In genomic region chr3:57287854-57288720, GRCm38 (mm10) we compare ENCODE assay signal across 10 mouse cellular contexts. TPM values are rescaled to one million over a fixed set of nuclear protein-coding genes. Genes with fewer than 3 reads are reported as not detected.
A peak's percentile ranks its signal among the peaks of the same experiment; 100 is the strongest.
DNase-seq lines count a peak whose midpoint lies in the region; ATAC-seq and TF ChIP-seq lines count a peak whose summit lies in the region.
"Had no signal": no experiment of that assay in that cellular context is flagged by ENCODE, and none has a peak within 500 bp of the region (broad histone marks: within the 10 kb centered on the region; RNA-seq: fewer than 3 reads in every experiment).

No protein-coding gene starts in this region.

- H3K9ac ChIP-seq in embryonic facial prominence, embryonic 12.5 days, result no peak overlapping the region
- no peak overlapping the region for H3K9ac ChIP-seq in embryonic facial prominence, embryonic 15.5 days
- no peak overlapping the region for H3K9ac ChIP-seq in liver, embryonic 16.5 days (ENCODE audit: low read depth, low read length)

- WGBS in embryonic facial prominence, embryonic 12.5 days, result 47% methylated on average over 7 of the region's 7 CpGs
- WGBS in embryonic facial prominence, embryonic 10.5 days, result 48% methylated on average over 7 of the region's 7 CpGs
- WGBS in embryonic facial prominence, embryonic 15.5 days, result 51% methylated on average over 7 of the region's 7 CpGs
- WGBS in liver, embryonic 16.5 days (ENCODE audit: insufficient replicate concordance), result 21% methylated on average over 7 of the region's 7 CpGs

- ATAC-seq in embryonic facial prominence, embryonic 12.5 days (ENCODE audit: insufficient number of reproducible peaks, insufficient read depth, low FRiP score, low TSS enrichment), result no peak
- ATAC-seq in embryonic facial prominence, embryonic 15.5 days (ENCODE audit: insufficient number of reproducible peaks, low FRiP score, low TSS enrichment, low read depth), result no peak
- ATAC-seq in liver, embryonic 16.5 days (ENCODE audit: low read depth), result 0 out of 2 replicates have a peak, but pooled peaks have one; percentile 27
- ATAC-seq: Patski had no signal

- H3K4me3 ChIP-seq in embryonic facial prominence, embryonic 12.5 days, result no peak overlapping the region
- H3K4me3 ChIP-seq in embryonic facial prominence, embryonic 10.5 days, result no peak overlapping the region
- H3K4me3 ChIP-seq in left cerebral cortex, adult 2 months, result no peak overlapping the region
- H3K4me3 ChIP-seq in embryonic facial prominence, embryonic 15.5 days (replicated peaks), result no peak overlapping the region
- H3K4me3 ChIP-seq in liver, embryonic 16.5 days (ENCODE audit: low read depth, low read length), result no peak overlapping the region

- no peaks in the 10 kb centered on the region for H3K4me1 ChIP-seq in embryonic facial prominence, embryonic 12.5 days
- H3K4me1 ChIP-seq in embryonic facial prominence, embryonic 10.5 days, result 0 out of 2 replicates have a peak, but pooled peaks cover 3% of the 10 kb centered on the region
- H3K4me1 ChIP-seq in embryonic facial prominence, embryonic 15.5 days, result no peaks in the 10 kb centered on the region
- H3K4me1 ChIP-seq in liver, embryonic 16.5 days (ENCODE audit: control insufficient read depth, low read depth, low read length), result peaks cover 2% of the 10 kb centered on the region

- intact Hi-C loops in left cerebral cortex, adult 2 months (cut with DNase I), result no loop called here
- intact Hi-C loops in left cerebral cortex, postnatal 10 days (cut with DNase I), result no loop called here

- no peak overlapping the region for H3K4me2 ChIP-seq in embryonic facial prominence, embryonic 12.5 days (replicated peaks)
- no peak overlapping the region for H3K4me2 ChIP-seq in embryonic facial prominence, embryonic 15.5 days (replicated peaks)
- no peak overlapping the region for H3K4me2 ChIP-seq in liver, embryonic 16.5 days (ENCODE audit: low read depth, low read length)

- H3K9me3 ChIP-seq in embryonic facial prominence, embryonic 12.5 days, result no peaks in the 10 kb centered on the region
- H3K9me3 ChIP-seq in embryonic facial prominence, embryonic 10.5 days, result no peaks in the 10 kb centered on the region
- H3K9me3 ChIP-seq in embryonic facial prominence, embryonic 15.5 days (replicated peaks), result no peaks in the 10 kb centered on the region
- no peaks in the 10 kb centered on the region for H3K9me3 ChIP-seq in liver, embryonic 16.5 days (replicated peaks; ENCODE audit: control insufficient read depth, low read length)

- DNase-seq in embryonic facial prominence, embryonic 10.5 days (ENCODE audit: low spot score), result no peak
- DNase-seq in left cerebral cortex, adult 2 months (ENCODE audit: extremely low spot score in 1 of 2, low spot score in 2 of 2), result no peak
- no peak for DNase-seq in left cerebral cortex, postnatal 10 days (ENCODE audit: extremely low spot score in 1 of 2, low spot score in 2 of 2)
- no peak for DNase-seq in layer of hippocampus, postnatal 10 days (ENCODE audit: low spot score in 2 of 2)
- no peak for DNase-seq in cerebellum, adult 11 months
- DNase-seq: kidney, adult 11 months had no signal

- no peak for TF ChIP-seq CTCF in left cerebral cortex, adult 2 months (IDR thresholded peaks at IDR 0.05)

- no peaks in the 10 kb centered on the region for H3K36me3 ChIP-seq in embryonic facial prominence, embryonic 12.5 days
- no peaks in the 10 kb centered on the region for H3K36me3 ChIP-seq in embryonic facial prominence, embryonic 10.5 days (replicated peaks)
- no peaks in the 10 kb centered on the region for H3K36me3 ChIP-seq in embryonic facial prominence, embryonic 15.5 days
- no peaks in the 10 kb centered on the region for H3K36me3 ChIP-seq in liver, embryonic 16.5 days (ENCODE audit: control insufficient read depth, insufficient read depth)

- H3K27ac ChIP-seq in embryonic facial prominence, embryonic 12.5 days, result 0 out of 2 replicates have a peak overlapping the region, but pooled peaks have one; percentile 37
- no peak overlapping the region for H3K27ac ChIP-seq in embryonic facial prominence, embryonic 10.5 days (replicated peaks)
- H3K27ac ChIP-seq in left cerebral cortex, adult 2 months, result peak overlapping the region; percentile 30; the same call in 1 of the 2 replicates
- H3K27ac ChIP-seq in embryonic facial prominence, embryonic 15.5 days (replicated peaks), result peak overlapping the region; percentile 11; the same call in 1 of the 2 replicates
- H3K27ac ChIP-seq in liver, embryonic 16.5 days (ENCODE audit: low read length), result peak overlapping the region; percentile 15; the same call in 1 of the 2 replicates

- no peaks in the 10 kb centered on the region for H3K27me3 ChIP-seq in embryonic facial prominence, embryonic 12.5 days
- H3K27me3 ChIP-seq in embryonic facial prominence, embryonic 10.5 days (replicated peaks; ENCODE audit: low read depth, poor library complexity, severe bottlenecking), result no peaks in the 10 kb centered on the region
- no peaks in the 10 kb centered on the region for H3K27me3 ChIP-seq in embryonic facial prominence, embryonic 15.5 days
- no peaks in the 10 kb centered on the region for H3K27me3 ChIP-seq in liver, embryonic 16.5 days (ENCODE audit: control insufficient read depth, insufficient read depth, low read depth, low read length)
- H3K27me3 ChIP-seq: Patski had no signal

RNA-seq across cellular contexts. Expression of gene Tm4sf1, which starts 13.7 kb away (rescaled TPM):
- 21.3 and 21.7 TPM in 2 replicates for polyA plus RNA-seq in embryonic facial prominence, embryonic 12.5 days (2016; fragmentation: Nextera tagmentation; extraction: Ambion mirVana)
- 4.1 and 7.9 TPM in 2 replicates for polyA plus RNA-seq in embryonic facial prominence, embryonic 10.5 days (2016; fragmentation: Nextera tagmentation; extraction: Ambion mirVana)
- total RNA-seq in left cerebral cortex, adult 2 months (2021), result 10 to 100 TPM; 13.7 to 17.6 TPM
- 10 to 100 TPM; 11.6 to 13.3 TPM for total RNA-seq in left cerebral cortex, postnatal 10 days (2021)
- 79.8 and 83.1 TPM in 2 replicates for polyA plus RNA-seq in embryonic facial prominence, embryonic 15.5 days (2015; fragmentation: Nextera tagmentation; extraction: Ambion mirVana)
- polyA plus RNA-seq in liver, embryonic 16.5 days (2015; fragmentation: Nextera tagmentation; extraction: Ambion mirVana), result 13.2 and 13.3 TPM in 2 replicates
- 10 to 100 TPM; 15.8 to 18.3 TPM for total RNA-seq in layer of hippocampus, postnatal 10 days (2021)
